Mouse (Mus musculus): Measurements from ENCODE around the gene Abl1.

The Abl1 gene

DNA sequence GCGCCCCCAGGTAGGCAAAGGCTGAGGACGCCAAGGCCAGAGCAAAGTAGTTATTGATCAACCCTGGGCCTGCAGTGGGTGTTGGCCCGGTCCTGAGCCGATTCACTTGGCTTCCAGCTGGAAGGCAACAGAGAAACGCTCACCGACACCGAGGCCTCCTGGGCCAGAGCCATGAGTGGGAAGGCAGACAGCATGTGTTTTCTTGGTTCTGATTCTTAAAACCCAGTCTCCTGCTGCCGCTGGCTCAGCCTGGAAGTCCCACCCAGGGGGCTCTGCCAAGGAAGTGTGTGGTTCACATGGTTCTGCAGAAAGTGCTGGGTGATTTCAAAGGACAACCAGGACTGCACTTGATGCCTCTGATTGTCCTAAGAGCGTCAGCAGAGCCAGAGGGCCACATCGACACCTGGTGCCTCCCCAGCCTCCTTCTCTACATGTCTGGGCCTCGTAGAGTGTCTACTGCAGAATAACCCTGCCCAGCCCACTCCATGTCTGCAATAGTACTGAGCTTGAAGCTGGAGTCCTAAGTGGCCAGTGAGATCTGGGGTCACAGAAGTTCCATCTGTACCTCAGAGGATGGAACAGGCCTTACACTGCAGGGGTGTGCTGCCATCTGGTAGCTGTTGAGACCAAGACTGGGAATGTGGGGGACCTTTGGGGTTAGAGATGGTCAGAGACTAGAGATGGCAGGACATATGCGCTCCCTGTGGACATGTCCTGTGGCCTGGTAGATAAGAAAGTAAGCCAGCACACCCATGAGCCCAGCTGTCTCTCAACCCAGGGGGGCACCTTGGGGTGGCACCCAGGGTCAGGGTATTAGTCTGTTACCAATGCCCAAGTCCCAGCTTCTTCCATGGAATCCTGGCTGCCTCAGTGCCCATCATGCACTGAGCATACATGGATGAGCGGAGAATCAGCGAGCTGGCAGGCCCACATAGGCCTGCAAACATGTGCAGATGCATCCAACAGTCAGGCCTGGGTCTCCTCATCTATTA lies 138.2 kb downstream of the Abl1 start:
- peak; percentile 49 to 52 for DNase-seq

DNA sequence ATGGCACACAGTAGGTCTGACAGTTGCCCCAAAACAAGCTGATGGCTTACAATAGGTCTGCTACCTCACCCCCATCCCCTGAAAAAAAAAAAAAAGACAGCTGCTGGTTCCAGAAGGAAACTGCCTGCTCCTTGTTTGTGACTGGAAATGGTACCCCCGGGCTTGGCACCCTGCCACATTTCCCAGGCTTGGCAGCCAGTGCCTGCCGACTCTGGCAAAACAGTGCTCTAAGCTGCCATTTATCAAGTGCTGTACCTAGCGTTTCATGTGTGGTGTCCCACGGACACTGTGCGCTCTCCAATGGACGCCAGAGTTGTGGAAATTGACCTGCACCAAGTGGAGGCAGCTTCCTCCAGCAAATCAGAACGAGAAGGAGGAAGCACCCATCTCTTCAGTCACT lies 139.7 kb downstream of the Abl1 start:
- peak; percentile 38 to 65 for DNase-seq

DNA sequence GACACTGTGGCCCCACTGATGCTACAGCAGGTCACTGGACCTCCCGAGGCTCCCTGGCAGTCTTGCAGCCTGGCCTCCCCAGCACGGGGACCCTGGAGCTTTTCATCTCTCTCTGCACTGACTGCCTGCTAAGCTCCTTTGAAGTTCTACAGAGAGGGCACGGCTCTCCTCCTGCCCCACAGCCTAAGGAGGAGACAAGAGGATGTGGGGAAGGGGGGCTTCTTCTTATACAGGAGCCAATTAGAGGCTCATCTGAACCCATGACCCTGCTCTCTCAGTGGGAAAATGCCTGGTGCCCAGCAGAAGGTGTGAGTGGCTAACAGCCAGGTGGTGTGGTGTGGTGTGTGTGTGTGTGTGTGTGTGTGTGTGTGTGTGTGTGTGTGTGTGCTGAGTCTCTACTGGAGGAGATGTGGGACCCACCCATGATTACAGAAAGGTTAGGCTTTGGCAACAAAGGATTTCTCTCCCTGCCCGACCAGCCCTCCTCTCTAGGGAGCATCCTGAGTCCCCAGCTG lies 140.2 kb downstream of the Abl1 start:
- no peak for DNase-seq

DNA sequence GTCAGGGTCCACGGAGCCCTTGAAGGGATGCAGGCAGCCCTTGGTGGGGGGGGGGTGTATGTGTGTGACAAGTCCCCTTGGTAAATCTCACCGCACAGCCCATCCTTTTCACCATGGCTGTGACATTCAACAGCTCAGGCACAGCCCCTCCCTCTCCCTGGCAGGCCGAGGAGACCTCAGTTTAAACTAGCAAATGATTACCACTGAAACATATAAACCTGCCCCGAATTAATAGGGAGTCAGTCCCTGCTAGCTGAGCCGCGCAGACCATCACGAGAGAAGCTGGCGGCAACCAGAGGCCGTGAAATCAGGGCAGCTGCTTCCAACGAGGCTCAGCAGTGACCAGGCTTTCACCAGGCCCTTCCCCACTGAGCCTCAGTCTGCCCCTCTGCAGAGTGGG lies 147.9 kb downstream of the Abl1 start:
- DNase-seq: no peak

DNA sequence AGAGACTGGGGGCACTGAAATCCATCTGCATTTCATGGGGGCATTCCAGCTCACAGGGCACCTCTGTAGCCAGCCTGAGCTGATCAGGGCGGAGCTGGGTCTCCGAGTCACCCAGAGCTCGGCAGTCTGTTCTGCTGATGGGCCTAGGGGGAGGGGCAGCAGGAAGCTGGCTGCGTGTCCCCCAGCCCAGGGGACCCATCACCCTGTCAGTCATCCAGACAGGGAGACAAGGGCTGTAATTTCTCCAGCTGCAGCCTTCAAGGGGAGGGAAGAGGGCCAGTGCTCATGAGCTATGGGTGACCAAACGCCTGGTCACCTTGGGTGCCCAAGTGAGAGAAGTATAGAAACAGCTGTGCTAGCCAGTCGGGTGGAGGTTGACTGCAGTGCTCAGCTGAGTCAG lies 148.8 kb downstream of the Abl1 start:
- no peak for DNase-seq

DNA sequence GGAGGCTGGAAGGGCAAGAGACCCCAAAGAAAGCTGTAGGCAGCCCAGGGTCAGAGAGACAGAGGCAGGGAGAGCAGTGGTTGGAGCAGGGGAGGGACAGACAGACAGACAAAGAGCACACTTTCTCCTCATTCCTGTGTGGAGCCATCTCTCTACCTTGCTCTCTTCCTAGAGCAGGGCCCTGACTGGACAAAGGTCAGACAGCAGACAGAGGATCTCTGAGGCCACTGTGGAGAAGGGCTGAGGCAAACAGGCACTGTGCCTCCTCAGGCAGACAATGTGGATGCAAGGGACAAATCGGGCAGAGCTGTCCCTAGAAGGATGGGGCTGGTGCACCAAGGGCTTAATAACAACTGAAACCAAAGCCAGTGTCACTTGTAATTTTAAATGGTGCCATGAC lies 150.7 kb downstream of the Abl1 start:
- no peak for DNase-seq

DNA sequence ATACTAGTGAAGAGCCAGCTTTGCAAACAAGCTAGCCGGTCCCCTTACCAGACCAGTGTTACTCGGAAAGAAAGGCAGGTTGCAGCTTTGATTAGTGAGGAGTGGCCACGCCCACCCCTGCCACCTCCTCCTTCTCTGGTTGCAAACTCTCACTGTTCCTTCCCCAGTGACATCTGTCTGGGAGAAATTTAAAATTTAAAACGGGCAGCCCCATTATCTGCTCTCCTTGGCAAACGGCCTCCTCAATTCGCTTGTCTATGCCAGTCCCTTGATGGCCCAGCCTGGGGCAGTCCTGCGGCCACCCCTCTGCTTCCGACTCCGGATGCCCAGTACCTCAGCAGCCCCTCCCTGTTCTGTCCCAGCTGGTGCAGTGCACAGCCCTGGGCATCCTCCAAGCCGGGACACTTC lies 156.6 kb downstream of the Abl1 start:
- no peak for DNase-seq

DNA sequence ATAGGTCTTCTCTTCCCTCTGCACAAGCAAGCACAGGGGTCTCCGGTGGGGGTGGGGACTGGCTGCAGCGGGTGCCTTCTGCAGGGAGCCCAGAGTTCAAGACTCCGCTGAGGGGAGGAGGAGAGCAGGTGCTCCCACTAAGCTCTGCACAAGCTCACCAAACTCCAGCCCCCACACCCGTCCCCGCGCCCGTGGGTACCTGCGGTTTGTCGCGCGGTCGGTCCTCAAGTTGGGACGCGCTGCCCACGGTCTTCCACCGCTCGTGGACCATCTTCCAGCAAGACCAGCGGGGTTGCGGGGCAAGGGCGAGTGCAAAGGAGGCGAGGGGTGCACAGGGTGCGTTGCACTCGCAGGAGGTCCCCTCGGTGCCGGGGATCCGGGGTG lies 157.3 kb downstream of the Abl1 start:
- no peak for DNase-seq

DNA sequence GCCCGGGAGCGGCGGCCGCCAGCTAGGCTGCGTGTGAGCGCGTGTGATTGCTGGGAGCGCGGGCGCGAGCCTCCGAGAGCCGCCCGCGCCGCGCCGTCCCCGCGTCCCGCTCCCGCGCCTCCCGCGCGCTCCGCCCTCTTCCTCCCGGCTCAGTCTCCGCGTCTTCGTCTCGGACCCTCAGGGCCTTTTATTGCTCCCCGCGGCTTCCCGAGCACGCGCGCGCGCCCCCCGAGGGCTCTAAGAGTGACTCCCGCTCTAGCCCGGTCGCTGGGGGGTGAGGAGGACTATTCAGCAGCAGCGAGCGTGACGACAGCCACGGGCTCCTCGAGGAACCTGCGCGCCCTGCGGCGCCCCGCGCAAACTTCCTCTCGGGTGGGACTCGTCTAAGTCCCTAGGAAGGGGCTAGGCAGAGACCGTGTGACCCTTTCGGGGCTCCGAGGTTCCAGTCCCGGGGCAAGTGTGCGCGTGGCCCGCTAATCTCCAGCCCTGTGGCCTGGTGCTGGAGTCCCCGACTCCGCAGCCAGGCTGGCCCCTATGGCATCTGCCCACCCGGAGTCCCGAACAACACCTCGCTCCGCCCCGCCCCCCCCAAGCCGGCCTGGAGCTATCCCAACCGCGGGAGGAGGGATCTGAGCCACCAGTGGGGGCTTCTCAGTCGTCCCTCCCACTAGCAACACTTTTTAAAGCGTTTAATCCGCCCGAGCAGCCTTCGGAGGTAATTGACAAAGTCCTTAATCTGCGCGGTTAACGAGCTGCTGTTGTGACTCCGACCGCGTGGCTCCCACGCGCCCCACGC lies 157.9 kb downstream of the Abl1 start, which contains the start of gene Fibcd1:
Fibcd1 (minus strand) TSS at position 110 of the 796 bp plus-strand sequence.
- DNase-seq: peak; percentile 40 to 50

DNA sequence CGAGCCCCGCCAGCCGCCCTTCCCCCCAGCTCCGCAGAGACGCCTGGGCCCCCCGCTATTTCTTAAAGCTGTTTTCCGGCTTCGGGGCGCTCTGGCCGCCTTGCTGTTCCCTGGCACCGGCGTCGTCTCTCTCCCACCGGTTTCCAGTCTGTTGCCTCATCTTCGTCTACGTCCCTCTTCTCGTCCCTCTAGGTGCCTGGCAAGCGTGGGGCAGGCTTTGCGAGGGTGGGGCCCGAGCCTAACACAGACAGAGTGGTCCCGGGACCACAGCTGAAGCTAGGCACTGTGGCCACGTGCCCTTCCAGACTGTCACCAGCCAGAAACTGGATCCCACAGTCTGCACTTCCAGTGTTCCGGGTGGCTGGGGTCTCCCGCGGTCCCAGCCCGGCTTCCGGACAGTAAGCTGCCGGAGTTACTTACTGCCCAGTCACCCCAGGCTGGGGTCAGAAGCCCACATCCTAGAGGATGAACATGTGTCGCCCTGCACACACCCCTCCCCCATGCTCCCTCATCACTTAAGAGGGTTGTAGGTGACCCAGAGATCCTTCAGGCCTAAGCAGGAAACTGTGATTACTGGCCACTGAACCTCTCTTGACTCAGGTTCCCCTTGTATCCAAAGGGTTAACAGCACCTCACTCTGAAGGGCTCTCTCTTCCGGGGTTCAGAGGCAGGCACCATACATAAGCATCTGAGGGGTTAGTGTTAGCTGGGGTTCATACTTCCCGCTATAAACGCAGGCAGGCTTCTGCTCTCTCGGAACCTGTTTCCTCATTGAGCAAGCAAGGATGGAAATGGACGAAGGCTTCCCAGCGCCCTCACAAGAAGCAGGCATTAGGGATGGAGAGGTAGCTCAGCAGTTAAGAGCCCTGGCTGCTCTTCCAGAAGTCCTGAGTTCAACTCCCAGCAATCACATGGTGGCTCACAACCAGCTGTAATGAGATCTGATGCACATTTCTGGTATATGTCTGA lies 158.8 kb downstream of the Abl1 start:
- DNase-seq: peak in 1 of 2 experiments; percentile 47

DNA sequence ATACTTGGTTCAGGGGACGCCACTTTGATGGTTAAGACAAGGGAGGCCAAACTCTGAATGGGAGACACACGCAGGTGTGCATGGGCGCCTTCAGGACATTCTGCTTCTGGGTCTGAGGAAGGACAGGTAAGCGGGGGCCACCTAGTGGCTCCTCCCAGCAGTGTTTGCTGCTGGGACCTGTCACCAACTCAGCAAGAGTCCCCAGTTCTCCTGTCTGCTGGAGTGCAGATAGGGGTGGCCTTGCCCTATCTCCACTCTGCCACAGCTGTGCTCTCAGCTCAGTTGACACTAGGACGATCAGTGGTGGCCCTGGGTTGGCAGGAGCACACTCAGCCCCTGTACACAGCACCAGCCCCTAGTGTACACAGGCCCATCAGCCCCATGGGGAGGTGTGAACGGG lies 159.7 kb downstream of the Abl1 start:
- DNase-seq: peak; percentile 53 to 74

DNA sequence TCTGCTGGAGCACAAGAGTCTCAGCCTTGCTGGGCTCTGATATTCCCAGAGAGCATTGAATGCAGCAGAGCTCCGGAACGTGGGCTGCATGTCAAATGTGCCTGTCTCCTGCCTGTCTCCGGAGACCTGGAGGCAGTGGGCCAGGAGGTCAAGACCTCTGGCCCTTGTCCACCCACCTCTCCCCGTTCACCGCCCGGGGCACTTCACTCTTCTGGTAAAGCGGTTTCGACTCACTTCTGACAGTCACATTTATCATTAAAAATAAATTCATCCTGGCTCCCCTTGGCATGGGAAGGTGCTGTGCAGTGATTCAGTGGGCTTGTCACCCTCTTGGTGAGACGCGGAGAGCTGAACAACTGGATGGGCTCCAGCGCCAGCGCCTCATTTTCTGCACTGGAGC lies 162.0 kb downstream of the Abl1 start:
- no peak for DNase-seq
